Mouse (Mus musculus) right cerebral cortex, adult 18-20 months (tissue): ENCODE results near the gene Myl12a.

Source experiments
- DNase-seq: peaks from one replicate; pipeline ENCODE4 v3.0.0; 2022; ENCODE audit warnings: mixed read lengths

Myl12a gene

GRCm38 (mm10) chr17:71002744-71003094, at the start of gene Myl12a:
TSS of gene Myl12a (minus strand) at chr17:71002878.
- no peak for DNase-seq

DNA sequence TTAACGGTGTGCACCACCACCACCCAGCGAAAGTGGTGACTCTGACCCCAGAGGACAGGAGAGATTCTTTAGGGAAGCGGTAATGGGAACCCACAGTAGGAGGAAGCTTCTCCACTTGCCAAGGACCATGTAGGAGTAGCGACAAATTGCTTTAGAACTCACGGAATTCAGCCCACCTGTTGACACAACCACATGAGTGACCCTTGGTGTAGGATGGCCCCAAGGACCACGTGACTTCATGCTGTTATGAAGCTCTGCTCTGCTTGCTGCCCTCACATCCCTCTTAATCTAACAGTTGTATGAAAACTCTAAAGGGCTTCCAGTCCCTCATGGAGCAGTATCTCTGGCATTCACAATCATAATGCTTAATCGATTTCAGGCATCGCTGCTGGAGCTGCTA, 46.6 kb upstream of the Myl12a start:
- DNase-seq: no peak

- no peak for DNase-seq
These were observed 44.2 kb upstream of the Myl12a start for GRCm38 (mm10) chr17:71046856-71047255.

GRCm38 (mm10) chr17:71045591-71045990, 42.9 kb upstream of the Myl12a start:
- DNase-seq: no peak

DNA sequence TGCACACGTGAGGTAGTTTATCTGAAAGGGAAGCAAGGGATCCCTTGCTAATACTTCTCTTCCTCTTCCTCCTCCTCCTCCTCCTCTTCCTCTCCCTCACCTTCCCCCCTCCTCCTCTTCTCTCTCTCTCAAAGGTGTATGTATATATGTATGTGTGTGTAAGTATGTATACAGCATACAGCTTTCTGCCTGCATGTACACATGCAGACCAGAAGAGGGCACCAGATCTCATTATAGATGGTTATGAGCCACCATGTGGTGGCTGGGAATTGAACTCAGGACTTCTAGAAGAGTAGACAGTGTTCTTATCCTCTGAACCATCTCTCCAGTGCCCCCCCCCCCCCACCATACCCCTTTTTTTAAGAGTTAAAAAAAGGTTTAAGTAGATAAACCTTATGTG, 40.0 kb upstream of the Myl12a start:
- no peak for DNase-seq

DNA sequence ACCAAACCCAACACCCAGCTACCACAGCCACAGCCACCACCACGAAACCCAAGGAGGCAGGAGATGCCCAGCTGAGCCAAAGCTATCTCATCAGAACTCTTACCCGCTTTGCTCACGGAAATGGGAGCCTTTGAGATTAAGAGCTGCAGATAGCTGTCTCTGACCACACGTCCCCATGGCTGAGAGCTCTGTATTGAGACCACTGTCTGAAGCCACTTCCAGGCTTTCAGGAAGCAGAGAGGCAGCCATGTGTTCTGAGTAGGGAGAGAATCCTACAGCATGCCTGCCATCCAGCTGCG, 37.9 kb upstream of the Myl12a start:
- no peak for DNase-seq

- DNase-seq: no peak
These were observed 37.3 kb upstream of the Myl12a start for GRCm38 (mm10) chr17:71039851-71040581.

DNA sequence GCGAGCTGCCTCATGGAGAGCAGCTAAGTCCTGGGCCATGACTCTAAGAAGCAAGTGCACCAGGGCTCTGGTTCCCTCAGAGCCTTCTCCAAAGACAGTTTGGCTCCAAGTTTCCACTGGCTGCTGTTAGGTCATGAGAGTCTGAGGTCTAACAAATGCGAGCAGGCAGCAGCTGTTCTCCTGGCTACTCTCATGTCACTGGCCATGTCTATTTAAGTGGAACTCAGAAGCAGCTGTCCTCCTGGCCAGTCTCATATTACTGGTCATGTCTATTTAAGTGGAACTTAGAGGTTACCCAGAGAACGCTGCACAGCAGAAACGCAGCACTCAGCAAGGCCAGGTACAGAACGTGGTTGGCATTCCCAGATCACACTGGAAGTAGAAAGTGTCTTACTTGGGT, 36.1 kb upstream of the Myl12a start:
- DNase-seq: no peak

DNA sequence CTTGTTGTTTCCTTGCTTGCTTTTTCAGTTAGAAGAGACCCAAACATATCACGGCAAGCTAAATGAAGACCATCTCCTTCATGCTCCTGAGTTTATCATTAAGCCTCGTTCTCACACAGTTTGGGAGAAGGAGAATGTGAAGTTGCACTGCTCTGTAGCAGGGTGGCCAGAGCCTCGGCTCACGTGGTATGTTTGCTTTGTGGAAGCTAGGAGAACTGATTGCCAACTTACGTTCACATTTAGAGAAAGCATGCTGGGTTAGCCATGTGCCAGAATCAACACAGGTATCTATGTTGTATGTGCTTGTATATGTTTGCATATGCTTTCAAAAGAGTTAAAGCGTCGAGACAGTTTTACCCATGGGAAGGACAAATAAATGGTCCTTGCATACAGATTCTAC, 34.5 kb upstream of the Myl12a start:
- DNase-seq: no peak

GRCm38 (mm10) chr17:71034472-71034871, 31.8 kb upstream of the Myl12a start:
- no peak for DNase-seq

DNA sequence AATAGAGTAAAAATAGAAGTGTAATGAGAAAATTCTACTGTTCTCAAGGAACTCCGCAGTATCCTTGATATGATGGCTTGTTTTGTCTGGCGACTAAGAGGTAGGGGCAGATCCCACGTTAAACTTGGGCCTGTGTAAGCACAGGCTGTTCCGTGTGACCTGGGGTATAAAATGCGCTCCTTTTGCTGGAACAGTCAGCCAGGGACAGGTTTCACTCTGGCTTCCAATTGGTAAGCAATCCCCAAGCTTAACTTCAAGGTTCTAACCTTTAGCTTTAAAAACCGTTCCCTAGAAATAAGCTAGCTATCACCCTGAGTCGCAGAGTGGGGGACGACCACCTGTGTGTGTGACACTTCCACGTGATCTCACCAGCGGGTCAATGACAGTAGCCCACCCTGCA, 30.0 kb upstream of the Myl12a start:
- no peak for DNase-seq

- no peak for DNase-seq
These were observed 24.5 kb upstream of the Myl12a start for GRCm38 (mm10) chr17:71027186-71027585.

- DNase-seq: no peak
These were observed 23.2 kb upstream of the Myl12a start for GRCm38 (mm10) chr17:71025922-71026321.

GRCm38 (mm10) chr17:71024071-71024470, 21.4 kb upstream of the Myl12a start:
- no peak for DNase-seq

- no peak for DNase-seq
These were observed 20.2 kb upstream of the Myl12a start for GRCm38 (mm10) chr17:71022841-71023240.

- no peak for DNase-seq
These were observed 17.2 kb upstream of the Myl12a start for GRCm38 (mm10) chr17:71019860-71020259.

- no peak for DNase-seq
These were observed 16.6 kb upstream of the Myl12a start for GRCm38 (mm10) chr17:71019309-71019655.

DNA sequence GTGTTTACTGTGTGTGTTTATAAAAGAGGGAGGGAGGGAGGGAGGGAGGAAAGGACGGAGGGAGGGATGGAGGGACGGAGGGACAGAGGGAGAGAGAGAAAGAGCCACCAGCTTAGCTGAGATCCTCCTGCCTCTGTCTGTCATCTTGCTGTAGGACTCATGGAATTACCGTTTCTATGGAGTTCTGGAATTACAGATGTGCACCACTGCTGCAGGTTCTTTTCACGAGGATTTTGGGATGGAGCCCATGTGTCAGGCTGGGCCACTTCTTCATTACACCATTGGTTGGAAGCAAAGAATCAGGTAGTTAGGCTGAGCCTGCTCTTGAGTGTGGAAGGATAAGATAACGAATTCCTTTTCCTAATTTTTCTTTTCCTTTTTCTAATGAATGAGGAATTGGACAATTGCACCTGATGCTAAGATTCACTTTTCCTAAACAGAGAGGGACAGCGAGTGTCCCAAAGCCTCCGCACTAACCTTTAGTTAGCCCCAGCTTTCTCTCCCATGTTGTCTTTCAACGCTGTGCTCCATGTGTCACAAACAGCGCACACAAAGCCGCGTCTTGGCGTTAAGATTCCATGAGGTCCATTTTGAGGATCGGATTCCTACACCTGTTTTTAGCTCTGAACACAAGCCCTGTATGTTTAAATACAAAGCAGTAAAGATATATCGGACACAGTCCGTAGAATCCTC, 16.1 kb upstream of the Myl12a start:
- no peak for DNase-seq

DNA sequence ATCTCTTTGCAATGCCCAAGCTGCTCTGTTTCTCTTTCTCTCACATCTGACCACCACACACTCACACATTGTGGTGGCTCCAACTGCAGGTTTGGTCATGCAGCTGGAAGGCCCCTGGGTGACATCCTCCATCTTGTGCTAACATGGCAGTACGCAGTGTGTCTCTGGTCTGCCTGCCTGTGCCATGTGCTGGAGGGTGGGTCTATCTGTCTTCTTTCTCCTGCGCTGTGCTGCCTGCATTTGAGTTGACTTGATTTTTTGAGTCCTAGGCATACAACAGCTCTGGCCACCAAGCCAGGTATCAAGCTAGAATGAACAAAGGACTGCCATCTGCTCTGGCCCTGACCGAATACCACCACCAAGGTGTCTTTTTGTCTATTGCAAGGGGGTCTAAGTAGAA, 15.5 kb upstream of the Myl12a start:
- no peak for DNase-seq

DNA sequence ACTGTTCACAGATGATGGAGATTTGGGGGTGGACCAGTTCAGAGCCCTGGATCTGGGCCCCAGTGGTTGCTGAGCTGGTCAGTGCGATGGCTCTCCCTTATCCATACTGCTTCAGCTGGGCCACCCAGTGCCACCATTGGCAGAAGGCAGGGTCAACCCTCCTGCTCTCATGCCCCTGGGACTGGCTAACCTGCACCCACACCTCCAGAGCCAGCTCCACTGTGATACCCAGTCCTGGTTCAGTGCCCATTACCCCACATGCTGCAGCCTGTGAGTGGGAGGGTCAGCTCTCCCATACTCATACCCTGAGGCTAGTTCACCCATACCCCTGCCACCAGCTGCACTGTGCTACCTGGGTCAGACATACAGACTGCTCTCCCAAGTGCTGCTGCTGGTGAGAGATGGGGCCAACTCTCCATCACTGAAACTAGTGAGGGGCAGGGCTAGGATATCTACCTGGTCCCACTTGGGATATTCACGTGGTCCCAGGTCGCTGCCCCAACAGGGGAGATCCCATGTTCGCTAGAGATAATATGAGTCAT, 14.8 kb upstream of the Myl12a start:
- no peak for DNase-seq

GRCm38 (mm10) chr17:71014911-71015310, 12.2 kb upstream of the Myl12a start:
- no peak for DNase-seq

GRCm38 (mm10) chr17:71013105-71013504, 10.4 kb upstream of the Myl12a start:
- no peak for DNase-seq

DNA sequence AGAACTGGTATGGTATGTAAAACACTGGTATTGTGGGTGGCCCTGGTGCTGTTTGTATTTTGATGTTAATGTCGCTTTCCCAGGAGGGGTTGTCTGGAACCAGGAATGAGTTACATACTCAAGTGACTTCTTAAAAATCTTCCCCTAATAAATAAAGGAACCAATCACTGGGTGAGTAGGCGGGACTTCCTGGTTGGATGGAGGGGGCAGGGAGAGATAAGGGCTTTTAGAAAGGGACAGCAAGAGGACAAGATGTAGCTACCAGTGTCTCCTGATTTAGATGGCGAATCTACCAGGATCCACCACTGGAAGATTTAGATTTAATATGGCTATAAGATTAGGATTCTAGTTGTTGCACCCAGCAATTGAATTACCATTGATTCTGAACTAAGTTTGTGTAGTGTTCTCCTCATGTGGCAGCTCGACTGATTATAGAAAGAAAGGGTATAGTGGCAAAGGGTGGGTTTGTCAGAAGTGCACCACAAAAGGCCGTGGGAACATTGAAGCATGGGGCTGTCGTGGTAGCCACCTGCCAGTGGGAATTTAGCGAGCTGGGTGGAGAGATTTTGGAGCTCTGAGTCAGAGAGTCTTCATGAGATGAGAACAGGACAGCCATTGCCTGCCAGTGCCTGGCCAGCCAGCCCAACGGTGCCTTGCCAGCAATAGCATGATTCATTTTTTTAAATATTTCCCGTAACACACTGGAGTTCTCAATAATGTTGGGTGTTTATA, 9.4 kb upstream of the Myl12a start:
- no peak for DNase-seq

GRCm38 (mm10) chr17:71010646-71011242, 8.1 kb upstream of the Myl12a start:
- no peak for DNase-seq
